Mouse (Mus musculus): Measurements from ENCODE around the gene Nol12. TPM values are rescaled to one million over a fixed set of nuclear protein-coding genes. Genes with fewer than 3 reads are reported as not detected.
A peak's percentile ranks its signal among the peaks of the same experiment; 100 is the strongest.

Nol12 gene
- polyA plus RNA-seq, 1 experiment from 2014 or later = 46.9 TPM

DNA sequence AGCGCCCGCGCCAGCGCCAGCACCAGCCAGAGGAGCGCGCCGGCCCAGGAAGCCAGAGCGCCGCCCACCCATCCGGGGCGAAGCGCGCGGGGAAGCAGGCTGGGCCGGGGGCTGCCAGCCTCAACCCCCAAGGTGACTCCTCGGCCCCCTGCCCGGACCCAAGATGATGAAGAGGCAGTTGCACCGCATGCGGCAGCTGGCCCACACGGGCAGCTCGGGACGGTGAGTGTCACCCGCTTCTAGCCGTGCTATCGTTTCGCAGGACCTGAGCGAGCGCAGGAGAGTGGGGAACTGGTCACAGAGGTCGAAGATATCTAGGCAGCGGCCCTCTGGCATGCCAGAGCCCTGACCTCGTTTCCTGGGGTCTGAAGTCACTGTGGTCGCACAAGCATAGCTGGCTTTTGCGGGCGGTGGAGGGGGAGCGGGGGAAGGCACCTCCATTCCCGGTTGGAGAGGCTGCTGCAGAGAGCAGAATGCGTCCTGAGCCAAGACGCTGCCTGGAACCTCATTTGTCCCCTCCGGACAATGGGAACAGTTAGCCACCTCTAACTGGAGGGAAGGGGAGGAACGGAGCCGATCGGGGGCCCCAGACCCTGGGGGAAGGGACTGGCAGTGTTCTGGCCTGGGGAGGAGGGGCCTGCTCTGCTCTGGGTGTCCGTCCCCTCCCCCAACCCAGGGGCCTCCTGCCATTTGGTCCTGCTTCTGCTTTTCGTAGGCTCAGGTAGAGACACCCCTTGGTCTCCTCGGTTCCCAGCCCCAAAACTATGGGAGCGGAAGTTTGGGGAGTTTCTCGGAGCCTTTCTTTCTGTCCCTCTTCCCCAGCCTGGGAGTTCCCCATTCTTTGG is 34.8 kb upstream of the Nol12 start, which contains the start of gene Sh3bp1:
Sh3bp1 (plus strand) TSS at position 29 of the 845 bp plus-strand sequence.
- H3K27me3 ChIP-seq (ENCODE audit: control insufficient read depth, insufficient read depth, low read length) = no peaks in the 10 kb centered on the region
- peak within 1 kb of the TSS; percentile 91 for H3K4me3 ChIP-seq (replicated peaks; ENCODE audit: low read length)
- H3K27ac ChIP-seq (ENCODE audit: low read length) = peak within 1 kb of the TSS; percentile 93
- ATAC-seq (ENCODE audit: insufficient read depth, low FRiP score) = peak; percentile 68
- H3K9ac ChIP-seq (ENCODE audit: low read length) = peak within 1 kb of the TSS; percentile 87
- H3K4me2 ChIP-seq (ENCODE audit: low read depth, low read length) = peak within 1 kb of the TSS; percentile 86
- peaks cover 59% of the 10 kb centered on the region for H3K4me1 ChIP-seq (ENCODE audit: control insufficient read depth, insufficient read depth, low read length)
- no peaks in the 10 kb centered on the region for H3K9me3 ChIP-seq (replicated peaks; ENCODE audit: control insufficient read depth, low read length)
- H3K36me3 ChIP-seq (ENCODE audit: control insufficient read depth, insufficient read depth, low read length) = peaks cover 10% of the 10 kb centered on the region; the same call in 1 of the 2 replicates
- under 1% methylated on average over 47 of the region's 47 CpGs for WGBS

DNA sequence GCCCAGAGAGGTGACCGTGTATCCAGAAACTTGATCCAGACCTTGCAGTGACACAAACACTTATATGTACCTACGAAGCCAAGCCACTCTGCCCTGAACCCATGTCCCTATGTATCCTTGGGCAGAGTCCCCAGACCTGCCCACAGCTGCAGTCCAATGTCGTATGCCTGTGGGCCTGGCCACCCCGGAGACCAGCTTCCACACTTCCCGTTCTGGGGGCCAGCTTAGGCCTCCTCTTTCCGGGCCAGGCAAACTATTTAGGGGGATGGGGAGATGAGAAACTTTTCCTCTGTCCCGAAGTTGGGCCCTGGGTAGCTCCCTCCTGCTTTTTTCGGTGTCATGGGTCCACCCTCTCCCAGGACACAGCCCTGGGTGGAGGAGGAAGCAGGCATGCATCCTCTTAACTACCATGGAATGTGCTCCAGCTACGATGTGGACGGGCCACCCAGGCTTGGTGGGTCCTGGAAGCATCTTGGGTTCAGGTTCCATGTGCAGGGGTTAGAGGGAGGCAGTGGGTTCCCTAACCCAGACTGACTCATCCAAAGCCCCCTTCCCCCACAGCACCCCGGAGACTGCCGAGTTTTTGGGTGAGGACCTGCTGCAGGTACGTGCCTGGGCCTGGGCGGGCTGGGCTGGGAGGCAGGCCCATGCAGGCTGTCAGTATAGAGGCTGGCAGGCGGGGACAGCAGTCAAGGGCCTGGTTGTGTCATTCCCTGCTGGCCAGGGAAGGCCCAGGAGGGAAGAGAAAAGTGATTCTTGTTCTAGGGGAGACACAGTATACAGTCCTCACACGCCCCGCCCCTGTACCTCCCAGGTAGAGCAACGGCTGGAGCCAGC is 33.9 kb upstream of the Nol12 start:
- Histone ChIP-seq H3K27me3 (ENCODE audit: control insufficient read depth, insufficient read depth, low read length) (no peaks in the 10 kb centered on the region), H3K4me2 (ENCODE audit: low read depth, low read length) (peak overlapping the region; percentile 86), H3K4me1 (ENCODE audit: control insufficient read depth, insufficient read depth, low read length) (peaks cover 53% of the 10 kb centered on the region), H3K9ac (ENCODE audit: low read length) (peak overlapping the region; percentile 87), H3K4me3 (replicated peaks; ENCODE audit: low read length) (peak overlapping the region; percentile 91), H3K9me3 (replicated peaks; ENCODE audit: control insufficient read depth, low read length) (no peaks in the 10 kb centered on the region), H3K27ac (ENCODE audit: low read length) (peak overlapping the region; percentile 93), H3K36me3 (ENCODE audit: control insufficient read depth, insufficient read depth, low read length) (peaks cover 13% of the 10 kb centered on the region; the same call in 1 of the 2 replicates)
- WGBS = 10% methylated on average over 18 of the region's 18 CpGs
- peak; percentile 26; the same call in 1 of the 2 replicates for ATAC-seq (ENCODE audit: insufficient read depth, low FRiP score)

DNA sequence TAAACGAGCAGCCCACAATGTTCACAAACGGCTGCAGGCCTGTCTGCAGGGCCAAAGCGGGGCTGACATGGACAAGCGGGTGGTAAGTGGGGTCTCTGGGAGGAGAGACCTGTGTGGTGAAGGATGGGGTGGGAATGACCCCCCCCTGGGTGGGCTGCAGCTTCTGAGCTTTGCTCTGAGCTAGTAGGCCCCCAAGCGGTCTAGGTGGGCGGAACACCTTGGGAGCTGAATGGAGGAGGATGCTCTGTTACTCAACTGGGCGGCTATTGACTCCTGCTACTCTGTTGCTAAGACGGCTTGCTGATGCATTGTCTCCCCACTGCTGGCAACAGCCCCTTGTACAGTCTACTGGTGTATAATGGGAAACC is 33.3 kb upstream of the Nol12 start:
- no peaks in the 10 kb centered on the region for H3K9me3 ChIP-seq (replicated peaks; ENCODE audit: control insufficient read depth, low read length)
- H3K27ac ChIP-seq (ENCODE audit: low read length) = peak overlapping the region; percentile 93
- no peak for ATAC-seq (ENCODE audit: insufficient read depth, low FRiP score)
- H3K36me3 ChIP-seq (ENCODE audit: control insufficient read depth, insufficient read depth, low read length) = peaks cover 13% of the 10 kb centered on the region; the same call in 1 of the 2 replicates
- peaks cover 47% of the 10 kb centered on the region for H3K4me1 ChIP-seq (ENCODE audit: control insufficient read depth, insufficient read depth, low read length)
- H3K4me2 ChIP-seq (ENCODE audit: low read depth, low read length) = peak overlapping the region; percentile 86
- H3K4me3 ChIP-seq (replicated peaks; ENCODE audit: low read length) = peak overlapping the region; percentile 91
- H3K27me3 ChIP-seq (ENCODE audit: control insufficient read depth, insufficient read depth, low read length) = no peaks in the 10 kb centered on the region
- peak overlapping the region; percentile 87 for H3K9ac ChIP-seq (ENCODE audit: low read length)
- WGBS = 47% methylated on average over 8 of the region's 8 CpGs

DNA sequence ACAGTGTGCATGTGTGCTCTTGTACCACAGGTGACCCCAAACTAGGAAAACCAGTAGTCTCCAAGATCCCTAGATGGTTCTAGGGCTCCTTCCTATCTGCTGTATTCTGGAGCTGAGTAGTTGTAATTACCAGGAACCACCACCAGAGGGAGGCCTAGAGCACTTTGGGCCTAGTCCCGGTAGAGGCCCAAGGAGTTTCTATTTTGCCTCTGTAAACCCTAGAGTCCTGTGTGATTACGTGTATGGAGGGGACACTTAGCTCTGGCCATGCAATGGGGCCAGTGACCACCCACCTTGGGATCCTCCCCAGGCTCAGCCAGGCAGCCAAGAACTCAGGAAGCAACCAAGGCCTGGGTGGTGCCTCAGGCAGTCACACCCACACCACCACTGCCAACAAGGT is 31.5 kb upstream of the Nol12 start:
- 0 out of 2 replicates have a peak overlapping the region, but pooled peaks have one; percentile 21 for H3K4me2 ChIP-seq (ENCODE audit: low read depth, low read length)
- no peak overlapping the region for H3K27ac ChIP-seq (ENCODE audit: low read length)
- H3K27me3 ChIP-seq (ENCODE audit: control insufficient read depth, insufficient read depth, low read length) = no peaks in the 10 kb centered on the region
- H3K9me3 ChIP-seq (replicated peaks; ENCODE audit: control insufficient read depth, low read length) = no peaks in the 10 kb centered on the region
- 3% methylated on average over 2 of the region's 2 CpGs for WGBS
- no peak overlapping the region for H3K4me3 ChIP-seq (replicated peaks; ENCODE audit: low read length)
- peaks cover 21% of the 10 kb centered on the region; the same call in 1 of the 2 replicates for H3K36me3 ChIP-seq (ENCODE audit: control insufficient read depth, insufficient read depth, low read length)
- ATAC-seq (ENCODE audit: insufficient read depth, low FRiP score) = 0 out of 2 replicates have a peak, but pooled peaks have one; percentile 18
- peak overlapping the region; percentile 66 for H3K9ac ChIP-seq (ENCODE audit: low read length)
- H3K4me1 ChIP-seq (ENCODE audit: control insufficient read depth, insufficient read depth, low read length) = peaks cover 29% of the 10 kb centered on the region

DNA sequence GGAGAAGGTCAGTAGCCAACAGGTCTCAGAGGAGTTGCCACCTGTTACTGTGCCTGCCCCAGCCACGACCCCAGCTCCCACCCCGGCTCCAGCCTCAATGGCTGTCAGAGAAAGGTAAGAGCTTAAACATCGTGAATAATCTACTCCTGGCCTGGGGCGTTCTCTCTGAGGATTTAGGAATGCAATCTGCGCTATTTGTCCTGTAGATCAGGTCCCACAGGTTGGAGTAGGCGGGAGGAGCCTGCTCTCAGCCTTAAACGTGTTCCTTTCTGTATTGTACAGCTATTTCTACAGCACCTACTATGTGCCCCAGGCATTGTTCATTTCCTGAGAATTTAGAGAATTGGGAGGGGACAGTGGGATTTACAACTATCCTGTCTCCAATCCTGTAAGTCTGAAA is 26.3 kb upstream of the Nol12 start:
- H3K9me3 ChIP-seq (replicated peaks; ENCODE audit: control insufficient read depth, low read length) = no peaks in the 10 kb centered on the region
- no peak overlapping the region for H3K4me3 ChIP-seq (replicated peaks; ENCODE audit: low read length)
- 68% methylated on average over 7 of the region's 7 CpGs for WGBS
- no peak overlapping the region for H3K9ac ChIP-seq (ENCODE audit: low read length)
- no peak for ATAC-seq (ENCODE audit: insufficient read depth, low FRiP score)
- no peaks in the 10 kb centered on the region for H3K27me3 ChIP-seq (ENCODE audit: control insufficient read depth, insufficient read depth, low read length)
- H3K36me3 ChIP-seq (ENCODE audit: control insufficient read depth, insufficient read depth, low read length) = peaks cover 28% of the 10 kb centered on the region; the same call in 1 of the 2 replicates
- H3K4me1 ChIP-seq (ENCODE audit: control insufficient read depth, insufficient read depth, low read length) = peaks cover 5% of the 10 kb centered on the region
- H3K4me2 ChIP-seq (ENCODE audit: low read depth, low read length) = no peak overlapping the region
- H3K27ac ChIP-seq (ENCODE audit: low read length) = peak overlapping the region; percentile 41; the same call in 1 of the 2 replicates

DNA sequence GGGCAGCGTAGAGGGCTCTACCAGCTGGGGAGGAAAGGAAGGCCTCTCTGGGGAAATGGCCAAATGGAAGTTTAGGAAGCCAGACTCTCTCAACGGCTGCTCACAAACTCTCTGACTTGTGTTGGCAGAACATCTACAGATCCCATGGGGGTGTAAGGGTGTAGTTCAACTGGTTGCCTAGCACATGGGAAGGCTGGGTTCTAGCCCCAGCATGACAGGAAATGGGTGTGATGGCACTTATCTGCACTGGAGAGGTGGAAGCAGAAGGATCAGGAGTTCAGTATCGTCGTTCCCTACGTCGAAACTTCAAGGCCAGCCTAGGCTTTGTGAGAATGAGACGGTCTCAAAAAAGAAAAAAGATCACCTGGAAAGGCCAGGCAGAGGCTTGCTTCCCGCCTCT is 25.8 kb upstream of the Nol12 start:
- Histone ChIP-seq H3K9ac (ENCODE audit: low read length) (no peak overlapping the region; the same call in 1 of the 2 replicates), H3K4me3 (replicated peaks; ENCODE audit: low read length) (no peak overlapping the region), H3K27me3 (ENCODE audit: control insufficient read depth, insufficient read depth, low read length) (no peaks in the 10 kb centered on the region), H3K4me1 (ENCODE audit: control insufficient read depth, insufficient read depth, low read length) (peaks cover 3% of the 10 kb centered on the region), H3K27ac (ENCODE audit: low read length) (peak overlapping the region; percentile 10; the same call in 1 of the 2 replicates), H3K4me2 (ENCODE audit: low read depth, low read length) (no peak overlapping the region), H3K9me3 (replicated peaks; ENCODE audit: control insufficient read depth, low read length) (no peaks in the 10 kb centered on the region), H3K36me3 (ENCODE audit: control insufficient read depth, insufficient read depth, low read length) (peaks cover 25% of the 10 kb centered on the region; the same call in 1 of the 2 replicates)
- 81% methylated on average over 8 of the region's 8 CpGs for WGBS
- no peak for ATAC-seq (ENCODE audit: insufficient read depth, low FRiP score)

DNA sequence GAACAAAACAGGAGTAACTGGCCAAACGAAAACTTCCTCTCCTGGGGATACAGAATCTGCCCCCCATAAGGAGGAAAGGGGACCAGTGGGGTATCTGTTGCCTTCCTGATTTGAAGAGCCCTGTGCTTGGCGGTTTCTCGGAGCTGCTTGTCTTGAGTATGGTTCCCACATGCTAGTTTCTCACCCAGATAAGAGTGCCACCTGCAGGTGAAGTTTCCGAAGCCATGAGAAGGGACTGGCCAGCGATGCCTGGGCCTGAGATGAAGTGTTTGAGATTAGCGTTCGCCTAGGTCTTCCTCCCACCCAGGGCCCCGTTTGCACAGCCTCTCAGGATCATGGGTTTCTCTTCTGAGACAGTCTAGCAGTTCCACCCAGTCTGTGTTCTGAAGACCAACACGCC is 22.7 kb upstream of the Nol12 start:
- no peak overlapping the region for H3K4me3 ChIP-seq (replicated peaks; ENCODE audit: low read length)
- H3K27ac ChIP-seq (ENCODE audit: low read length) = no peak overlapping the region
- 42% methylated on average over 9 of the region's 9 CpGs for WGBS

DNA sequence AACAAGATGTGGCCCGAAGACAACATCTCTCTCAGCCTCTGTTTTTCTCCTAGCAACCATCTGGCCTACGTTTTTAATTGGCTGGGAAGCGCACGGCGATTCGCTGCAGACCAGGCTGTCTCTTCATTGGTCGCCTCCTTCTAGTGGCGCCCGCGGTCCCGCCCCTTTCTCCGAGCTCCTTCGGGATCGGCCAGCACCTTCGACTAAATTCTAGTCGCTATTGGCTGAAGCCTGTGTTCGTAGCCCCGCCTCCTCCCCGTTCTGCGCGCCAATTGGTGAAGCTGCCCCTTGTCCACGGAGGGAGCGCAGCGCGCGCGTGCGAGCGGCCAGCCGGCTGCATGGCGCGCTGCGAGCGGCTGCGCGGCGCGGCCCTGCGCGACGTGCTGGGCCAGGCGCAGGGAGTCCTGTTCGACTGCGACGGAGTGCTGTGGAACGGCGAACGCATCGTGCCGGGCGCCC is 21.1 kb upstream of the Nol12 start, which contains the start of gene Pdxp:
Pdxp (plus strand) TSS at position 288 of the 459 bp plus-strand sequence.
- Histone ChIP-seq H3K27ac (ENCODE audit: low read length) (peak within 1 kb of the TSS; percentile 84), H3K4me1 (ENCODE audit: control insufficient read depth, insufficient read depth, low read length) (peaks cover 22% of the 10 kb centered on the region), H3K9ac (ENCODE audit: low read length) (peak within 1 kb of the TSS; percentile 84)

More for the DNA sequence above, 22.7 kb upstream of the Nol12 start:
- Histone ChIP-seq H3K9ac (ENCODE audit: low read length) (no peak overlapping the region), H3K4me1 (ENCODE audit: control insufficient read depth, insufficient read depth, low read length) (peaks cover 22% of the 10 kb centered on the region), H3K4me2 (ENCODE audit: low read depth, low read length) (no peak overlapping the region), H3K36me3 (ENCODE audit: control insufficient read depth, insufficient read depth, low read length) (peaks cover 20% of the 10 kb centered on the region; the same call in 1 of the 2 replicates), H3K27me3 (ENCODE audit: control insufficient read depth, insufficient read depth, low read length) (no peaks in the 10 kb centered on the region; the same call in 1 of the 2 replicates), H3K9me3 (replicated peaks; ENCODE audit: control insufficient read depth, low read length) (no peaks in the 10 kb centered on the region)
- no peak for ATAC-seq (ENCODE audit: insufficient read depth, low FRiP score)

More for the DNA sequence above, 21.1 kb upstream of the Nol12 start, which contains the start of gene Pdxp:
- Histone ChIP-seq H3K4me3 (replicated peaks; ENCODE audit: low read length) (peak within 1 kb of the TSS; percentile 68), H3K4me2 (ENCODE audit: low read depth, low read length) (peak within 1 kb of the TSS; percentile 100), H3K9me3 (replicated peaks; ENCODE audit: control insufficient read depth, low read length) (no peaks in the 10 kb centered on the region), H3K27me3 (ENCODE audit: control insufficient read depth, insufficient read depth, low read length) (no peaks in the 10 kb centered on the region; the same call in 1 of the 2 replicates), H3K36me3 (ENCODE audit: control insufficient read depth, insufficient read depth, low read length) (peaks cover 13% of the 10 kb centered on the region; the same call in 1 of the 2 replicates)
- peak; percentile 95 for ATAC-seq (ENCODE audit: insufficient read depth, low FRiP score)
- under 1% methylated on average over 44 of the region's 51 CpGs for WGBS
